Mouse (Mus musculus) T-helper 17 cell (primary cell): ENCODE data around the gene Lta.

Experiments
- in situ Hi-C, 2 experiments: fragments of 300-600 bp; cut with MboI, MseI; formaldehyde crosslinking; loops; 1 replicate in 1 of 2; 2 replicates in 1 of 2; pipeline ENCODE4 v1.15.1; 2025; ENCODE audit warnings: high pct_unique_total_duplicates in 2 of 2

Gene Lta

GRCm38 (mm10) chr17:35190096-35190495, 15.1 kb downstream of the Lta start:
- in situ Hi-C loops: no loop called here

- in situ Hi-C loops: no loop called here
Measured at GRCm38 (mm10) chr17:35189186-35189585, 16.0 kb downstream of the Lta start.

- in situ Hi-C loops: no loop called here
Measured at GRCm38 (mm10) chr17:35187959-35188610, 17.1 kb downstream of the Lta start, which contains the start of gene Lst1. TSS of gene Lst1 (minus strand) at chr17:35188439.

- in situ Hi-C loops: no loop called here
Measured at GRCm38 (mm10) chr17:35187345-35187744, 17.8 kb downstream of the Lta start.

- in situ Hi-C loops: no loop called here
Measured at GRCm38 (mm10) chr17:35186681-35187080, 18.5 kb downstream of the Lta start.

- in situ Hi-C loops: no loop called here
Measured at GRCm38 (mm10) chr17:35185639-35186611, 19.2 kb downstream of the Lta start.

GRCm38 (mm10) chr17:35180093-35180492, 25.1 kb downstream of the Lta start:
- in situ Hi-C loops: no loop called here

GRCm38 (mm10) chr17:35178528-35178927, 26.6 kb downstream of the Lta start:
- in situ Hi-C loops: no loop called here

GRCm38 (mm10) chr17:35175968-35176367, 29.2 kb downstream of the Lta start, which contains the start of gene Aif1:
TSS of gene Aif1 (minus strand) at chr17:35176068.
- in situ Hi-C loops: no loop called here

GRCm38 (mm10) chr17:35175382-35175781, 29.8 kb downstream of the Lta start:
- in situ Hi-C loops: no loop called here

- in situ Hi-C loops: loop anchor here (5.0 kb wide), 1 partner anchor 58 kb away; the partner anchor contains the start of gene Atp6v1g2 (in 2 of the 2)
Measured at GRCm38 (mm10) chr17:35174201-35174977, 30.8 kb downstream of the Lta start.

GRCm38 (mm10) chr17:35173329-35173728, 31.8 kb downstream of the Lta start:
- in situ Hi-C loops: loop anchor here (5.0 kb wide), 1 partner anchor 59 kb away; the partner anchor contains the start of gene Atp6v1g2 (in 2 of the 2)

GRCm38 (mm10) chr17:35172445-35173234, 32.5 kb downstream of the Lta start:
- in situ Hi-C loops: loop anchor here (5.0 kb wide), 1 partner anchor 60 kb away; the partner anchor contains the start of gene Atp6v1g2 (in 2 of the 2)

GRCm38 (mm10) chr17:35168541-35169207, 36.5 kb downstream of the Lta start:
- in situ Hi-C loops: no loop called here

GRCm38 (mm10) chr17:35167794-35168193, 37.4 kb downstream of the Lta start:
- in situ Hi-C loops: no loop called here

- in situ Hi-C loops: no loop called here
Measured at GRCm38 (mm10) chr17:35166352-35167035, 38.7 kb downstream of the Lta start.

GRCm38 (mm10) chr17:35165451-35166155, 39.5 kb downstream of the Lta start:
- in situ Hi-C loops: no loop called here

GRCm38 (mm10) chr17:35164568-35165450, 40.3 kb downstream of the Lta start, which contains the start of gene Prrc2a:
TSS of gene Prrc2a (minus strand) at chr17:35164897.
- in situ Hi-C loops: no loop called here
